Mouse (Mus musculus): ENCODE measurements around the gene Disp2. TPM values are rescaled to one million over a fixed set of nuclear protein-coding genes. Genes with fewer than 3 reads are reported as not detected.

Gene Disp2
- total and polyA plus RNA-seq, 3 experiments, result 0.03 to 0.16 TPM; not detected in 1

- ATAC-seq (ENCODE audit: extremely low read depth, insufficient number of reproducible peaks, low FRiP score, poor library complexity, severe bottlenecking) (no peak), DNase-seq (ENCODE audit: low spot score) (no peak)
- Histone ChIP-seq H3K9me3 (replicated peaks) (peaks cover 2% of the 10 kb centered on the region; the same call in 1 of the 2 replicates), H3K4me3 (ENCODE audit: low read depth, low read length) (no peak overlapping the region), H3K36me3 (replicated peaks) (no peaks in the 10 kb centered on the region), H3K27me3 (ENCODE audit: insufficient read depth, low read length) (peaks cover 23% of the 10 kb centered on the region), H3K4me1 (ENCODE audit: insufficient read depth, low read depth, low read length) (no peaks in the 10 kb centered on the region)
- TF ChIP-seq GATA1 (IDR thresholded peaks at IDR 0.05; ENCODE audit: borderline replicate concordance, low read length) (no peak), GATA2 (IDR thresholded peaks at IDR 0.05; ENCODE audit: borderline replicate concordance, low read depth, low read length) (no peak), POLR2AphosphoS5 (IDR thresholded peaks at IDR 0.05; ENCODE audit: insufficient replicate concordance, low read depth, low read length) (no peak), CTCF (IDR thresholded peaks at IDR 0.05; ENCODE audit: low read depth, low read length) (no peak), TAL1 (conservative IDR thresholded peaks at IDR 0.05; ENCODE audit: low read depth, low read length) (no peak)
Observed at GRCm38 (mm10) chr2:118802542-118803118, 23.1 kb downstream of the Disp2 start.

- H3K9me3 ChIP-seq (replicated peaks), result no peaks in the 10 kb centered on the region
- H3K4me3 ChIP-seq (ENCODE audit: low read depth, low read length), result no peak overlapping the region
- H3K4me1 ChIP-seq (ENCODE audit: insufficient read depth, low read depth, low read length), result no peaks in the 10 kb centered on the region
- TF ChIP-seq CTCF (IDR thresholded peaks at IDR 0.05; ENCODE audit: low read depth, low read length), result no peak
- no peak for TF ChIP-seq POLR2AphosphoS5 (IDR thresholded peaks at IDR 0.05; ENCODE audit: insufficient replicate concordance, low read depth, low read length)
- no peak for TF ChIP-seq GATA2 (IDR thresholded peaks at IDR 0.05; ENCODE audit: borderline replicate concordance, low read depth, low read length)
- no peak for TF ChIP-seq GATA1 (IDR thresholded peaks at IDR 0.05; ENCODE audit: borderline replicate concordance, low read length)
- TF ChIP-seq TAL1 (conservative IDR thresholded peaks at IDR 0.05; ENCODE audit: low read depth, low read length), result no peak
- no peak for ATAC-seq (ENCODE audit: extremely low read depth, insufficient number of reproducible peaks, low FRiP score, poor library complexity, severe bottlenecking)
- no peak for DNase-seq (ENCODE audit: low spot score)
- peaks cover 20% of the 10 kb centered on the region for H3K27me3 ChIP-seq (ENCODE audit: insufficient read depth, low read length)
- no peaks in the 10 kb centered on the region for H3K36me3 ChIP-seq (replicated peaks)
Observed at GRCm38 (mm10) chr2:118804474-118804873, 25.0 kb downstream of the Disp2 start.

- peaks cover 20% of the 10 kb centered on the region for H3K27me3 ChIP-seq (ENCODE audit: insufficient read depth, low read length)
- ATAC-seq (ENCODE audit: extremely low read depth, insufficient number of reproducible peaks, low FRiP score, poor library complexity, severe bottlenecking) (no peak), DNase-seq (ENCODE audit: low spot score) (no peak)
- TF ChIP-seq GATA1 (IDR thresholded peaks at IDR 0.05; ENCODE audit: borderline replicate concordance, low read length) (no peak), TAL1 (conservative IDR thresholded peaks at IDR 0.05; ENCODE audit: low read depth, low read length) (no peak), POLR2AphosphoS5 (IDR thresholded peaks at IDR 0.05; ENCODE audit: insufficient replicate concordance, low read depth, low read length) (no peak), CTCF (IDR thresholded peaks at IDR 0.05; ENCODE audit: low read depth, low read length) (no peak)
- H3K9me3 ChIP-seq (replicated peaks), result no peaks in the 10 kb centered on the region
- H3K4me1 ChIP-seq (ENCODE audit: insufficient read depth, low read depth, low read length), result no peaks in the 10 kb centered on the region
- no peak overlapping the region for H3K4me3 ChIP-seq (ENCODE audit: low read depth, low read length)
- H3K36me3 ChIP-seq (replicated peaks), result no peaks in the 10 kb centered on the region
Observed at GRCm38 (mm10) chr2:118805137-118805536, 25.6 kb downstream of the Disp2 start.

GRCm38 (mm10) chr2:118805756-118806155, 26.2 kb downstream of the Disp2 start:
- Histone ChIP-seq H3K9me3 (replicated peaks) (no peaks in the 10 kb centered on the region), H3K4me1 (ENCODE audit: insufficient read depth, low read depth, low read length) (no peaks in the 10 kb centered on the region), H3K4me3 (ENCODE audit: low read depth, low read length) (no peak overlapping the region), H3K27me3 (ENCODE audit: insufficient read depth, low read length) (peaks cover 23% of the 10 kb centered on the region), H3K36me3 (replicated peaks) (no peaks in the 10 kb centered on the region)
- DNase-seq (ENCODE audit: low spot score) (no peak), ATAC-seq (ENCODE audit: extremely low read depth, insufficient number of reproducible peaks, low FRiP score, poor library complexity, severe bottlenecking) (no peak)
- TF ChIP-seq GATA1 (IDR thresholded peaks at IDR 0.05; ENCODE audit: borderline replicate concordance, low read length), result no peak
- no peak for TF ChIP-seq TAL1 (conservative IDR thresholded peaks at IDR 0.05; ENCODE audit: low read depth, low read length)
- TF ChIP-seq CTCF (IDR thresholded peaks at IDR 0.05; ENCODE audit: low read depth, low read length), result no peak
- no peak for TF ChIP-seq POLR2AphosphoS5 (IDR thresholded peaks at IDR 0.05; ENCODE audit: insufficient replicate concordance, low read depth, low read length)
- no peak for TF ChIP-seq GATA2 (IDR thresholded peaks at IDR 0.05; ENCODE audit: borderline replicate concordance, low read depth, low read length)

- DNase-seq (ENCODE audit: low spot score) (no peak), ATAC-seq (ENCODE audit: extremely low read depth, insufficient number of reproducible peaks, low FRiP score, poor library complexity, severe bottlenecking) (no peak)
- Histone ChIP-seq H3K9me3 (replicated peaks) (no peaks in the 10 kb centered on the region), H3K4me1 (ENCODE audit: insufficient read depth, low read depth, low read length) (no peaks in the 10 kb centered on the region), H3K4me3 (ENCODE audit: low read depth, low read length) (no peak overlapping the region), H3K36me3 (replicated peaks) (no peaks in the 10 kb centered on the region), H3K27me3 (ENCODE audit: insufficient read depth, low read length) (peaks cover 30% of the 10 kb centered on the region)
- TF ChIP-seq CTCF (IDR thresholded peaks at IDR 0.05; ENCODE audit: low read depth, low read length), result no peak
- no peak for TF ChIP-seq POLR2AphosphoS5 (IDR thresholded peaks at IDR 0.05; ENCODE audit: insufficient replicate concordance, low read depth, low read length)
- TF ChIP-seq TAL1 (conservative IDR thresholded peaks at IDR 0.05; ENCODE audit: low read depth, low read length), result no peak
- no peak for TF ChIP-seq GATA2 (IDR thresholded peaks at IDR 0.05; ENCODE audit: borderline replicate concordance, low read depth, low read length)
- no peak for TF ChIP-seq GATA1 (IDR thresholded peaks at IDR 0.05; ENCODE audit: borderline replicate concordance, low read length)
Observed at GRCm38 (mm10) chr2:118806860-118807259, 27.3 kb downstream of the Disp2 start.

- ATAC-seq (ENCODE audit: extremely low read depth, insufficient number of reproducible peaks, low FRiP score, poor library complexity, severe bottlenecking), result no peak
- no peaks in the 10 kb centered on the region for H3K9me3 ChIP-seq (replicated peaks)
- H3K4me3 ChIP-seq (ENCODE audit: low read depth, low read length), result no peak overlapping the region
- H3K36me3 ChIP-seq (replicated peaks), result peaks cover 8% of the 10 kb centered on the region
- H3K27me3 ChIP-seq (ENCODE audit: insufficient read depth, low read length), result peaks cover 19% of the 10 kb centered on the region
- TF ChIP-seq TAL1 (conservative IDR thresholded peaks at IDR 0.05; ENCODE audit: low read depth, low read length) (no peak), GATA1 (IDR thresholded peaks at IDR 0.05; ENCODE audit: borderline replicate concordance, low read length) (no peak), POLR2AphosphoS5 (IDR thresholded peaks at IDR 0.05; ENCODE audit: insufficient replicate concordance, low read depth, low read length) (no peak), GATA2 (IDR thresholded peaks at IDR 0.05; ENCODE audit: borderline replicate concordance, low read depth, low read length) (no peak)
- peaks cover 22% of the 10 kb centered on the region for H3K4me1 ChIP-seq (ENCODE audit: insufficient read depth, low read depth, low read length)
- DNase-seq (ENCODE audit: low spot score), result no peak
Observed at GRCm38 (mm10) chr2:118810861-118811260, 31.3 kb downstream of the Disp2 start.

Measured in G1E (cell line).